Mouse (Mus musculus) heart, embryonic 13.5 days (tissue): ENCODE results near the gene Rps11. TPM values are rescaled to one million over a fixed set of nuclear protein-coding genes. Genes with fewer than 3 reads are reported as not detected.
A peak's percentile ranks its signal among the peaks of the same experiment; 100 is the strongest.

Experiments
- ATAC-seq: fragments of 200-750 bp; cut with Nextera tagmentation; 2 replicates; pipeline ENCODE4 v1.8.0; 2017; ENCODE audit warnings: moderate TSS enrichment; ENCODE audit not compliant: insufficient number of reproducible peaks, low FRiP score, low TSS enrichment; ENCODE audit errors: extremely low read depth
- H3K27ac ChIP-seq: fragments of 300-500 bp; sonication (generic); replicated peaks from 2 replicates; pipeline ENCODE4 v1.5.1; 2015; ENCODE audit warnings: moderate library complexity, mild to moderate bottlenecking, inconsistent platforms
- H3K27me3 ChIP-seq: fragments of 300-500 bp; sonication (generic); replicated peaks from 2 replicates; pipeline ENCODE4 v1.6.1; 2015; ENCODE audit warnings: mild to moderate bottlenecking, inconsistent platforms
- H3K36me3 ChIP-seq: fragments of 300-500 bp; sonication (generic); 2 replicates; pipeline ENCODE4 v1.6.1; 2015; ENCODE audit warnings: mild to moderate bottlenecking, inconsistent platforms
- H3K4me1 ChIP-seq: fragments of 300-500 bp; sonication (generic); 2 replicates; pipeline ENCODE4 v1.6.1; 2015; ENCODE audit warnings: inconsistent platforms
- H3K4me2 ChIP-seq: fragments of 300-500 bp; sonication (generic); 2 replicates; pipeline ENCODE4 v1.6.1; 2015; ENCODE audit warnings: inconsistent platforms, mild to moderate bottlenecking, moderate library complexity
- H3K4me3 ChIP-seq: fragments of 300-500 bp; sonication (generic); 2 replicates; pipeline ENCODE4 v1.5.1; 2015; ENCODE audit warnings: moderate library complexity, mild to moderate bottlenecking, inconsistent platforms
- H3K9ac ChIP-seq: fragments of 300-500 bp; sonication (generic); 2 replicates; pipeline ENCODE4 v1.6.1; 2015; ENCODE audit warnings: inconsistent platforms, mild to moderate bottlenecking, moderate library complexity
- H3K9me3 ChIP-seq: fragments of 300-500 bp; sonication (generic); 2 replicates; pipeline ENCODE4 v1.6.1; 2016; ENCODE audit warnings: inconsistent platforms
- WGBS: fragments of 180-500 bp; shearing (Covaris S2); methylation state at CpG from one replicate; pipeline ENCODE4 v1.1.7; 2015; ENCODE audit warnings: mixed read lengths; 5-methylcytosine and 5-hydroxymethylcytosine counted together
- polyA plus RNA-seq: library from polyadenylated mRNA; unstranded; fragments of >200 nt; fragmentation: Nextera tagmentation; extraction: Ambion mirVana; gene quantifications from 2 replicates; pipeline ENCODE4 v1.2.1, GENCODE M21; 2015

Rps11 gene
- polyA plus RNA-seq, 1 experiment from 2014 or later = 982 TPM

DNA sequence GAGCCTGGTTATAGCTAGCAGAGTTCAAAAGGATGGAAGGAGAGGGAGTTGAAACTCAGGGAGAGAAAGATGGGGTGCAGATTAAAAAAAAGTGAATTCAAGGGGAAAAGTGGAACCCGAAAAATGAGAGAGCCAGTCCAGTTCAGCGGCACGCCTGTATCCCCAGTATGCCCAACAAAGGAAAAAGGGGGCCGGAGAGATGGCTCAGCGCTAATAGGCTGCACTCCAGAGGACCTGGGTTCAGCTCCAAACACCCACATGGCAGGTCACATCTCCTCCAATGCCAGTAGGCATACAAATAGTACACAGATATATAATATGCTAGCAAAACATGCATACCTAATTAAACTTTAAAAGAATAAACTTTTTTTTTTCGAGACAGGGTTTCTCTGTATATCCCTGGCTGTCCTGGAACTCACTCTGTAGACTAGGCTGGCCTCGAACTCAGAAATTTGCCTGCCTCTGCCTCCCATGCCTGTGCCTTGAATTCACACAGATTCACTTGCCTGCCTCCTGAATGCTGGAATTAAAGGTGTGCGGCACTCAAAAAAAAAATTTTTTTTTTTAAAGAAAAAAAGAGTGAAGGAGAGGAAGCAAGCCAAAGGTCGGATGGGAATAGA lies 38.9 kb upstream of the Rps11 start:
- WGBS = 70% methylated on average over 9 of the region's 9 CpGs

DNA sequence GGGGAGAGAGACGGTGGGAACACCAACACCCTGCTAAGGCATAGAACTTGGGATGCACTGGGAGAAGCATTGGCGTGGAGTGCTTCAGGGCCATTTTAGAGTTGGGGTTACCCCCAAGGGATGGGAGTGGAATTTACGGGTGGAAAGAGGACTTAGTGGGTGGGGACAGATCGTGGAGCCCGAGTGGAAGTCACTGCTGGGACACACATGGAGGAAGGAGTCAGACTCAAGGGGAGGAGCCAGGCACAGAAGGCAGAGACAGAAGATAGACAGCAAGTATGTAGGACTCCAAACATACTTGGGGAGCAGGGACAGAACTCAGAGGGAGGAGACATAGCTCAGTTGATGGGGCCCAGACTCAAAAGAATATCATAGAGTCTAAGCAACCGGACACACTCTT lies 38.3 kb upstream of the Rps11 start:
- H3K27me3 ChIP-seq = peaks cover 53% of the 10 kb centered on the region
- H3K9ac ChIP-seq = peak overlapping the region; percentile 71
- peak overlapping the region; percentile 81 for H3K4me2 ChIP-seq
- 30% methylated on average over 6 of the region's 6 CpGs for WGBS
- H3K9me3 ChIP-seq = no peaks in the 10 kb centered on the region
- peaks cover 35% of the 10 kb centered on the region for H3K36me3 ChIP-seq
- ATAC-seq = no peak
- no peak overlapping the region for H3K27ac ChIP-seq
- peak overlapping the region; percentile 53 for H3K4me3 ChIP-seq
- peaks cover 24% of the 10 kb centered on the region for H3K4me1 ChIP-seq

More for the DNA sequence above, 38.9 kb upstream of the Rps11 start:
- no peak overlapping the region; the same call in 1 of the 2 replicates for H3K9ac ChIP-seq
- H3K4me1 ChIP-seq = peaks cover 24% of the 10 kb centered on the region
- H3K4me3 ChIP-seq = peak overlapping the region; percentile 53; the same call in 1 of the 2 replicates
- peaks cover 29% of the 10 kb centered on the region for H3K36me3 ChIP-seq
- no peak overlapping the region for H3K27ac ChIP-seq
- H3K9me3 ChIP-seq = no peaks in the 10 kb centered on the region
- H3K4me2 ChIP-seq = peak overlapping the region; percentile 81; the same call in 1 of the 2 replicates
- peaks cover 59% of the 10 kb centered on the region for H3K27me3 ChIP-seq
- no peak for ATAC-seq

DNA sequence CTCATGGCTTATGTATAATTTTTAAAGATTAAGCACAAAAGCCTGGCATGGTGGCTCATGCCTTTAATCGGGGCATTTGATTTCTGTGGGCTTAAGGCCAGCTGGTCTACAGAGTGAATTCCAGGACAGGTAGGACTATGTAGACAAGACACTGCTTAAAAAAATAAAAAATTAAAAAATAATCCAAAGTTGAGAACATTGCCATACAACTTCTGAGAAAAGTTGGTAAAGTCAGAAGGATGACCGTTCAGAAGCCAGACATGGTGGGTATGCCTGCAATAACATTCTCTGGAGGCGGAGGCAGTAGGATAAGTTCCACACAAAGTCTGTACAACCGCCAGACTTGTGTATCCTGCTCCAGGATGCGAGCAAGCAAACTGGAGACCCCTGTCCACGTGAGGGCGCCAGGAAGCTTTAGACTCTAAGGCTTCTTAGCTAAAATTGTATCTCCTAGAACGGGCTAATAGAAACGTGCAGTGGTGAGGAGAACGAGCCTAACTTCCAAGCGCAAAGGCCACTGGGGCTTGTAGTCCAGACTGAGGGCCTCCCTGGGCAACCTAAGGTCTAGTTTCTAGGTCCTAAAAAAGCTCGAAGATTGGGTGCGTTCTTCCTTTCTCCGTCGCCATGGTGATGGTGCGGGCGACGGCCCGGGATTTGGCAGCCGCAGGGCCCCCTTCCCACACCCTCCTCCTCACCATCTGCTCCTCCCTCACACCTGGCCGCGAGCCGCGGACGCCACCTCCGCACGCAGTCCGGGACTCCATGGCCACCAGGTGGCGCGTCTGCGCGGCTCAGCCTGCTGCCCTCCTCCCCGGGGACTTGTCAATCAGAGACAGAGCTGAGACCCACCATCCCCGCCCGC lies 37.6 kb upstream of the Rps11 start:
- Histone ChIP-seq H3K36me3 (peaks cover 39% of the 10 kb centered on the region), H3K9ac (peak overlapping the region; percentile 71), H3K4me1 (peaks cover 24% of the 10 kb centered on the region), H3K4me3 (peak overlapping the region; percentile 53), H3K4me2 (peak overlapping the region; percentile 81), H3K27ac (no peak overlapping the region; the same call in 1 of the 2 replicates), H3K9me3 (no peaks in the 10 kb centered on the region), H3K27me3 (peaks cover 46% of the 10 kb centered on the region)
- ATAC-seq = peak; percentile 64
- 4% methylated on average over 35 of the region's 35 CpGs for WGBS

DNA sequence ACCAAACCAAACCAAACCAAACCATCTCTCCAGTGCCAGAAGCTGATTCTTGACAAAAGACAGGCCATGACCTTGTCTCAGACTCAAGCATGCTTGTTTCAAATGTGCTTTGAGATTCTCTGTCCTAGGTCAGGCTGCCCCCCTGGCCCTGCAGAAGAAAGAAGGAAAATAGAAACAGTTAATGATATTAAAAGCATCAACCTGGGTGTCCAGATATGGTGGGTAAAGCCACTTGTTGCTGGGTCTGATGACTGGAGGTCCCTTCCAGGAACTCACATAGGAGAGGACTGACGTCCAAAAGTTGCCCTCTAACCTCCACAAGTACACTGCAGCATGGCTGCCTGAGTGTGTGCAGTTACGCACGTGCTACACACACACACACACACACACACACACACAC lies 36.6 kb upstream of the Rps11 start:
- Histone ChIP-seq H3K9me3 (no peaks in the 10 kb centered on the region), H3K9ac (no peak overlapping the region), H3K4me1 (peaks cover 24% of the 10 kb centered on the region), H3K27me3 (peaks cover 36% of the 10 kb centered on the region), H3K36me3 (peaks cover 48% of the 10 kb centered on the region), H3K4me2 (no peak overlapping the region), H3K27ac (no peak overlapping the region), H3K4me3 (no peak overlapping the region)
- WGBS = 88% methylated on average over 3 of the region's 3 CpGs
- ATAC-seq = no peak

DNA sequence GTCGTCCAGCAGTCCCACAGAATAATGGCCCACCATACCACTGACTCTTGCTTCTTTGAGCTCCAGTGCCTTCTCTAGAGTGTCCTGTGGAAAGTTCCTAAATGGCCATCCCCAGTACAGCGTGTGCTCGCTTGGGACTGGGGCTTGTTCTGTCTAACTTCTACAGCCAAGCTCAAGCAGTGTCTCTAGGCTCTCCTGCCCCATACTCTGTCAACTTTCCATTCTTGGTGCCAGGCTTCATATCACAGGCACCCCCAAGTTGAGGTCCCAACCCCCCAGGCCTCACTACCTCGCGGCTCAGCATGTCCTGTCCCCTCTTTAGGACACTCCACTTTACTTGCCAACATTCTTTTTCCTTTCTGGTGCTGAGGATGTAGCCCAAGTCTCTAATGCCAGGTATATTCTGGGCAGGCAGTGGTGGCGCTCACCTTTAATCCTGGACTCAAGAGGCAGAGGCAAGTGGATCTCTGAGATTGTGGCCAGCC lies 36.1 kb upstream of the Rps11 start:
- H3K9ac ChIP-seq = no peak overlapping the region
- no peak overlapping the region for H3K27ac ChIP-seq
- H3K4me1 ChIP-seq = peaks cover 25% of the 10 kb centered on the region
- no peak overlapping the region for H3K4me3 ChIP-seq
- 88% methylated on average over 6 of the region's 6 CpGs for WGBS
- peaks cover 48% of the 10 kb centered on the region for H3K36me3 ChIP-seq
- H3K9me3 ChIP-seq = no peaks in the 10 kb centered on the region
- H3K4me2 ChIP-seq = no peak overlapping the region
- ATAC-seq = no peak
- H3K27me3 ChIP-seq = peaks cover 31% of the 10 kb centered on the region

DNA sequence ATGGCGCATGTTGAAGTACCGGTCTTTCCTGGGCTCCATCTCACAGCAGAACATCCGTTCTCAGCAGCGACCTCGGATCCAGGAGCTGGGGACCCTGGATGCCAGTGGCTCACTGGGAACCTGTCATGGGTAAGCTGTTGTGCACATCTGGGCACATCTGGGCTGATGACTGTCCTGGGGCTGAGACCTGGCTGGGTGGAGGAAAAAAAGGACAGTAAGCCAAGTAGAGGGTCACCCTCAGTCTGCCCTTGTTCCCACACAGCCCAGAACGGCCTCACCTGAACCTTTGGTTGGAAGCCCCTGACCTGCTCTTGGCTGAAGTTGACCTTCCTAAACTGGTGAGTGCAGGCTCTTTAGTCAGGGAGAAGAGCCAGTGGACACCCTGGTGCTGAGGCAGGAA lies 34.8 kb upstream of the Rps11 start:
- no peaks in the 10 kb centered on the region for H3K9me3 ChIP-seq
- ATAC-seq = no peak
- no peak overlapping the region for H3K27ac ChIP-seq
- H3K4me2 ChIP-seq = no peak overlapping the region
- peaks cover 19% of the 10 kb centered on the region for H3K4me1 ChIP-seq
- H3K4me3 ChIP-seq = no peak overlapping the region
- peaks cover 48% of the 10 kb centered on the region for H3K36me3 ChIP-seq
- H3K9ac ChIP-seq = 0 out of 2 replicates have a peak overlapping the region, but pooled peaks have one; percentile 10
- peaks cover 18% of the 10 kb centered on the region for H3K27me3 ChIP-seq
- 91% methylated on average over 6 of the region's 6 CpGs for WGBS

DNA sequence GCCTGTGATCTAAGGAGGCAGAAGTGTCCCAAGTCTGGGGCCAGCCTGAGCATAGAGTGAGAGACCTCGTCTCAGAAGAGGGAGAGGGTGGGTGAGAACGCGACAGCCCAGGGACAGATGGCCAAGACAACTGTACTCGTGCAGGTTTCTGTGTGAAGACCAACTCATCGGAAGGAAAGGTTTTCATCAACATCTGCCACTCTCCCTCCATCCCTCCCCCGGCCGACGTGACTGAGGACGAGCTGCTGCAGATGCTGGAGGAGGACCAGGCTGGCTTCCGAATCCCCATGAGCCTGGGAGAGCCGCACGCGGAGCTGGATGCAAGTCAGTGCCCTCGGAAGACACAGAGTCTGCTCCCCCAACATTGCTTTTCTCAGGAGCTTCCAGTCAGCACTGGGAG lies 33.2 kb upstream of the Rps11 start:
- H3K27me3 ChIP-seq = peaks cover 2% of the 10 kb centered on the region
- H3K36me3 ChIP-seq = peaks cover 48% of the 10 kb centered on the region
- H3K4me3 ChIP-seq = no peak overlapping the region
- WGBS = 80% methylated on average over 14 of the region's 14 CpGs
- H3K4me2 ChIP-seq = no peak overlapping the region
- peaks cover 19% of the 10 kb centered on the region for H3K4me1 ChIP-seq
- H3K9me3 ChIP-seq = no peaks in the 10 kb centered on the region
- ATAC-seq = no peak
- H3K27ac ChIP-seq = no peak overlapping the region
- H3K9ac ChIP-seq = no peak overlapping the region

DNA sequence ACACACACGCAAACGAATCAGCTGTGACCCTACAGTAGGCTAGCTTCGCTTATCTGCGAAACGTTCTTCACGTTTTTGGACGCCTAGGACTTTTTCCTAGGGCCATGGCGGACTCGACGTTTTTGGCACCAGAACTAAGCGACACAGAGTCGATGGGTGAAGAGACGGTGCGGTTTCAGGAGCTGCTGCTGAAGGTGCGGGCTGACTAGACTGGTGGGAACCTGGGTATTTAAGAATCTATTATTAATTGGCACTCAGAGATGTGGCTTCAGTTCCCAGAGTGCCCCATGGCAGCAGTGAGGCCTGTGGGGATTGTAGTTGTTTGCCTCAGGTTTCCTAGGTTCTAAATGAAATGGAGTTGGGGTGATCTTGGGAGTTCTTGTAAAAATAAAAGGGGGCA lies 32.0 kb upstream of the Rps11 start:
- H3K36me3 ChIP-seq = peaks cover 48% of the 10 kb centered on the region
- no peak overlapping the region for H3K4me2 ChIP-seq
- peaks cover 14% of the 10 kb centered on the region for H3K4me1 ChIP-seq
- ATAC-seq = no peak
- H3K27me3 ChIP-seq = no peaks in the 10 kb centered on the region
- no peaks in the 10 kb centered on the region for H3K9me3 ChIP-seq
- H3K27ac ChIP-seq = no peak overlapping the region
- 88% methylated on average over 15 of the region's 15 CpGs for WGBS
- no peak overlapping the region for H3K9ac ChIP-seq
- no peak overlapping the region for H3K4me3 ChIP-seq

DNA sequence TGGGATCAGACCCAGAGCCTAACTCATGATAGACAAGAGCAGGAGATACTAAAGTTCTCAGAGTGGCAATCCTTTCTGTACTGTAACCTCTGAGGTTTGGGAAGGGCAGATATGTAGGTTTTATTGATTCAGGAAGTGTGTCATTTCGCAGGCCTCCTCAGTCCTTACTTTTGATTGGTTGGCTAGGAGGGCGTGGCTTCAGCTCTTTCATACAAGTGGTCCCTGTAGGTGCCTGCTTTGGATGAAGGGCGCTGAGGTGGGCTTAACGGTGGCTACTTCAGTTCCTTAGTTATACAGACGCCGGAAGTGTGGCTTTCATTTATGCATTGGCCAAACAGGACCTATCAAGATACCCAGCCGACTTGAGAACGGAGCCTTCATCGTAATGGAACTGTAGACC lies 31.4 kb upstream of the Rps11 start:
- H3K4me2 ChIP-seq = peak overlapping the region; percentile 77; the same call in 1 of the 2 replicates
- H3K4me1 ChIP-seq = peaks cover 17% of the 10 kb centered on the region
- H3K4me3 ChIP-seq = no peak overlapping the region
- H3K27me3 ChIP-seq = no peaks in the 10 kb centered on the region
- ATAC-seq = no peak
- no peaks in the 10 kb centered on the region for H3K9me3 ChIP-seq
- no peak overlapping the region for H3K9ac ChIP-seq
- H3K36me3 ChIP-seq = peaks cover 44% of the 10 kb centered on the region
- 85% methylated on average over 9 of the region's 9 CpGs for WGBS
- no peak overlapping the region for H3K27ac ChIP-seq

DNA sequence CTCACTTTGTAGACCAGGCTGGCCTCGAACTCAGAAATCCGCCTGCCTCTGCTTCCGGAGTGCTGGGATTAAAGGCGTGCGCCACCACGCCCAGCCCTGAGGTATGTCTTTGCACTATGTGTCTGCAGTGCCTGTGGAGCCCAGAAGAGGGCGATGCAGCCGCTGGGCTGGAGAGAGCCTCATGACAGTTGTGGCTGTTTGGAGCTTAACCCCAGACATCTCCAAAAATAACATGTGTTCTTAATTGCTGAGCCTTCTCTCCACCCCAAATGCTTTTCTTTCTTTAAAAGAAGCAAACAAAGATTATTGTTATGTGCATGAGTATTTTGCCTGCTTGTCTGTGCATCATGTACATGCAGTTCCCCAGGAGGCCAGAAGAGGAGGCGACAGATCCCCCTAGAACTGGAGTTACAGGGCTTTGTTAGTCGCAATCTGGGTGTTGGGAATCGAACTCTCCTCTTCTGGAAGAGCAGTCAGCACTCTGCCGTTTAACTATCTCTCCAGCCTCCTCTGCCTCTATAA lies 30.8 kb upstream of the Rps11 start:
- ATAC-seq = no peak
- peak overlapping the region; percentile 95 for H3K9ac ChIP-seq

More for the DNA sequence above, 30.8 kb upstream of the Rps11 start:
- peak overlapping the region; percentile 70 for H3K4me3 ChIP-seq
- peaks cover 21% of the 10 kb centered on the region for H3K4me1 ChIP-seq
- H3K27ac ChIP-seq = peak overlapping the region; percentile 32; the same call in 1 of the 2 replicates
- WGBS = 71% methylated on average over 12 of the region's 12 CpGs
- peak overlapping the region; percentile 77 for H3K4me2 ChIP-seq
- no peaks in the 10 kb centered on the region for H3K27me3 ChIP-seq
- H3K36me3 ChIP-seq = peaks cover 38% of the 10 kb centered on the region
- H3K9me3 ChIP-seq = no peaks in the 10 kb centered on the region
